Mouse (Mus musculus) hindbrain, embryonic 13.5 days (tissue): ENCODE data around the gene 1700057G04Rik. TPM values are rescaled to one million over a fixed set of nuclear protein-coding genes. Genes with fewer than 3 reads are reported as not detected.
A peak's percentile ranks its signal among the peaks of the same experiment; 100 is the strongest.

ENCODE experiments used
- ATAC-seq: fragments of 200-750 bp; cut with Nextera tagmentation; 2 replicates; pipeline ENCODE4 v1.8.0; 2017; ENCODE audit warnings: moderate TSS enrichment; ENCODE audit not compliant: low FRiP score
- H3K27ac ChIP-seq: fragments of 300-500 bp; sonication (generic); 2 replicates; pipeline ENCODE4 v1.5.1; 2015; ENCODE audit warnings: inconsistent platforms, mild to moderate bottlenecking, moderate library complexity
- H3K27me3 ChIP-seq: fragments of 300-500 bp; sonication (generic); 2 replicates; pipeline ENCODE4 v1.6.1; 2015; ENCODE audit warnings: mild to moderate bottlenecking, inconsistent platforms
- H3K36me3 ChIP-seq: fragments of 300-500 bp; sonication (generic); 2 replicates; pipeline ENCODE4 v1.6.1; 2015; ENCODE audit warnings: mild to moderate bottlenecking, inconsistent platforms
- H3K4me1 ChIP-seq: fragments of 300-500 bp; sonication (generic); replicated peaks from 2 replicates; pipeline ENCODE4 v1.6.1; 2015; ENCODE audit warnings: inconsistent platforms
- H3K4me2 ChIP-seq: fragments of 300-500 bp; sonication (generic); 2 replicates; pipeline ENCODE4 v1.6.1; 2015; ENCODE audit warnings: inconsistent platforms, mild to moderate bottlenecking, moderate library complexity
- H3K4me3 ChIP-seq: fragments of 300-500 bp; sonication (generic); 2 replicates; pipeline ENCODE4 v1.5.1; 2015; ENCODE audit warnings: mild to moderate bottlenecking, inconsistent platforms
- H3K9ac ChIP-seq: fragments of 300-500 bp; sonication (generic); 2 replicates; pipeline ENCODE4 v1.6.1; 2015; ENCODE audit warnings: mild to moderate bottlenecking, inconsistent platforms
- H3K9me3 ChIP-seq: fragments of 300-500 bp; sonication (generic); 2 replicates; pipeline ENCODE4 v1.6.1; 2016; ENCODE audit warnings: inconsistent platforms
- WGBS: fragments of 180-500 bp; shearing (Covaris S2); methylation state at CpG from one replicate; pipeline ENCODE4 v1.1.7; 2015; 5-methylcytosine and 5-hydroxymethylcytosine counted together
- polyA plus RNA-seq: library from polyadenylated mRNA; unstranded; fragments of >200 nt; fragmentation: Nextera tagmentation; extraction: Ambion mirVana; gene quantifications from 2 replicates; pipeline ENCODE4 v1.2.1, GENCODE M21; 2015

The 1700057G04Rik gene
- polyA plus RNA-seq, 1 experiment from 2014 or later, result not detected

GRCm38 (mm10) chr9:92276360-92276759, 32.8 kb upstream of the 1700057G04Rik start:
- Histone ChIP-seq H3K4me2 (no peak overlapping the region), H3K36me3 (no peaks in the 10 kb centered on the region), H3K9ac (no peak overlapping the region), H3K4me1 (peaks cover 6% of the 10 kb centered on the region; the same call in 1 of the 2 replicates), H3K27ac (no peak overlapping the region), H3K9me3 (no peaks in the 10 kb centered on the region), H3K27me3 (no peaks in the 10 kb centered on the region), H3K4me3 (no peak overlapping the region)
- WGBS, result 82% methylated on average over 7 of the region's 7 CpGs
- ATAC-seq, result no peak

DNA sequence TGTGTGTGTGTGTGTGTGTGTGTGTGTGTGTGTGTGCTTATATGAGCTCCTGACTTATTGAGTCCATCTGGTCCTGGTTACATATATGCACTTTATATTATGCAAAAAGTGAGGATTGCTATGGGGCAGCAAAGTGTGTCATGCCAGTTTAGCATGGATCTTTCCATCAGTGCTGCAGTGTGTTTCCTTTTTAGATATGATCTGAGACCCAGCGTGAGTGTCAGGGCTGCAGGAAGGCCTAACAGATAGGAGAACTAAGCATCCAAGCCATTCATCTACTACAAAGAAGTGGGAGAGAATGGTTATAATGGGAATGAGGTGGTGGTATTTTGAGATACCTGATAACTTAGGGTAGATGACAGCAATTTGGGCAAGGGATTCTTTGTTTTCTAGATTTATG, 29.1 kb upstream of the 1700057G04Rik start:
- 94% methylated on average over 1 of the region's 1 CpGs for WGBS
- no peaks in the 10 kb centered on the region for H3K36me3 ChIP-seq
- no peak overlapping the region for H3K9ac ChIP-seq
- H3K27ac ChIP-seq, result no peak overlapping the region
- no peaks in the 10 kb centered on the region for H3K9me3 ChIP-seq
- H3K27me3 ChIP-seq, result no peaks in the 10 kb centered on the region
- H3K4me1 ChIP-seq, result peaks cover 6% of the 10 kb centered on the region; the same call in 1 of the 2 replicates
- no peak for ATAC-seq
- H3K4me3 ChIP-seq, result no peak overlapping the region
- no peak overlapping the region for H3K4me2 ChIP-seq

DNA sequence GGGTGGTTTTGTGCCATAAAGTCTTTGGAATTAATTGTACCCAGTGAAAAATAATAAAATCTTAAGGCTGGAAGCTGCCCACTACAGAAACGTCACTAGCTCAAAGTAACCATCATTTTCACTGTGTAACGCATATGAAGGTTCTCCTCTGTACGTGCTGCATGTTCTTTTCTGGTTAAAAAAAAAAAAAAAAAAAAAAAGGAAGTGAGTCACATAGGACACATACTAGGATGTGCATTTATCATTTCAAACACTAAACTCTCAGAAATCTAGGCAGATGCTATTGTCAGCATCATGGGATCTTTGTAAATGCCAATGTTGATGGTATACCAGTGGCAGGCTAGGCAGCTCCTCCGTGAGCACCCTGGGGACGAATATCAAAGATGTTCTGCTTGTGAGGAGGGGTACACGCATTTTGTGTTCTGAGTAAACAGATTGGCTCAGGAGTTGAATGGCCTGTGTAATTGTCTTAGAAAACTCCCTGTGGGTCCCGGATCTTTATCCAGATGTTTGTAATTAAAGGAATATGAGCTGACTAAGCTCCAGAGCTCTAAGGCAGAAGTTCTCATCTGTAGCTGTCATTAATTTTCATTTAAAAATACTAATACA, 26.5 kb upstream of the 1700057G04Rik start:
- Histone ChIP-seq H3K9ac (no peak overlapping the region), H3K4me1 (no peaks in the 10 kb centered on the region), H3K9me3 (no peaks in the 10 kb centered on the region), H3K27me3 (no peaks in the 10 kb centered on the region), H3K4me2 (no peak overlapping the region), H3K4me3 (no peak overlapping the region), H3K27ac (no peak overlapping the region), H3K36me3 (no peaks in the 10 kb centered on the region)
- 32% methylated on average over 7 of the region's 7 CpGs for WGBS
- peak; percentile 89 for ATAC-seq

DNA sequence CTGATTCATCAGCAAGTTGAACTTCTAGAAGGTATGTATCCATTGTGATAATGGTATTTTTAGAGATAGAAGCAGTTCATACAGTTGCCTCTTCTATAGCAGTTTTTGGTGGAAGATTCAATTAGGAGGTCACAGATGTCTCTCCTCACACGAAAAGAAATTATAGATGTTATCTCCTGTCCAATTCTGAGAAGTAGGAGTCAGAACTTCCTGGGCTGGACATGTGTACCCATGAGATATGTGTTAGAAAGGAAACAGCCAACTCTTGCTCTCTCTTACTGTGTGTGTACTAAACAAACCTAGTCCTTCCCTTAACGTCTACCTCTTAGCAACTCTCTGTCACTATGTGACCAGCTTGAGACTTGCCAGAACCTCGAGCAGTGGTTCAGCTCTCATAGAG, 19.5 kb upstream of the 1700057G04Rik start:
- Histone ChIP-seq H3K9ac (no peak overlapping the region), H3K27ac (no peak overlapping the region), H3K4me2 (no peak overlapping the region), H3K27me3 (no peaks in the 10 kb centered on the region), H3K9me3 (no peaks in the 10 kb centered on the region), H3K36me3 (no peaks in the 10 kb centered on the region), H3K4me1 (no peaks in the 10 kb centered on the region), H3K4me3 (no peak overlapping the region)
- no peak for ATAC-seq
- WGBS, result 82% methylated on average over 3 of the region's 3 CpGs

- no peak overlapping the region for H3K27ac ChIP-seq
- H3K9ac ChIP-seq, result no peak overlapping the region
- no peaks in the 10 kb centered on the region for H3K36me3 ChIP-seq
- no peaks in the 10 kb centered on the region for H3K27me3 ChIP-seq
- WGBS, result 75% methylated on average over 2 of the region's 2 CpGs
- no peak for ATAC-seq
- H3K4me1 ChIP-seq, result no peaks in the 10 kb centered on the region
- no peak overlapping the region for H3K4me3 ChIP-seq
- no peak overlapping the region for H3K4me2 ChIP-seq
- no peaks in the 10 kb centered on the region for H3K9me3 ChIP-seq
Observed at GRCm38 (mm10) chr9:92292169-92292568, 17.0 kb upstream of the 1700057G04Rik start.

DNA sequence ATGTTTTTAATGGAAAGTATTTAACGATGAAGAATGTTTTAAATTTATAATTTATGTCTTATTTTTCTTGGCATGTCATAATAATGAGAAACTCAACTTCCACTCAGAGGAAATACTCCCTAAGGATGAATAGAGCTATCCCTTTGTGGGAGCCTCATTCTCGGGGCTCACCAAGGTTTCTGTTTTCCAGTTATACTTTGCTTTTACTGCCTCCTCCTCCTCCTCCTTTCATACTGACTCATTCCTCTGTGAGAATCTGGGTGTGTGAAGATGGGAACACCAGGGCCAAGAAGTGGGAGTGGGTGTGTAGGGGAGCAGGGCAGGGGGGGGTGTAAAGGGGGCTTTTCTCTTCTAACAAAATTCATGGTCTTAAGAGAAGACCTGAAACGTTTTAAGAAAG, 16.3 kb upstream of the 1700057G04Rik start:
- 73% methylated on average over 3 of the region's 3 CpGs for WGBS
- H3K27ac ChIP-seq, result no peak overlapping the region
- H3K9ac ChIP-seq, result no peak overlapping the region
- no peak overlapping the region for H3K4me2 ChIP-seq
- no peaks in the 10 kb centered on the region for H3K36me3 ChIP-seq
- H3K4me3 ChIP-seq, result no peak overlapping the region
- H3K27me3 ChIP-seq, result no peaks in the 10 kb centered on the region
- no peaks in the 10 kb centered on the region for H3K4me1 ChIP-seq
- ATAC-seq, result no peak
- no peaks in the 10 kb centered on the region for H3K9me3 ChIP-seq

DNA sequence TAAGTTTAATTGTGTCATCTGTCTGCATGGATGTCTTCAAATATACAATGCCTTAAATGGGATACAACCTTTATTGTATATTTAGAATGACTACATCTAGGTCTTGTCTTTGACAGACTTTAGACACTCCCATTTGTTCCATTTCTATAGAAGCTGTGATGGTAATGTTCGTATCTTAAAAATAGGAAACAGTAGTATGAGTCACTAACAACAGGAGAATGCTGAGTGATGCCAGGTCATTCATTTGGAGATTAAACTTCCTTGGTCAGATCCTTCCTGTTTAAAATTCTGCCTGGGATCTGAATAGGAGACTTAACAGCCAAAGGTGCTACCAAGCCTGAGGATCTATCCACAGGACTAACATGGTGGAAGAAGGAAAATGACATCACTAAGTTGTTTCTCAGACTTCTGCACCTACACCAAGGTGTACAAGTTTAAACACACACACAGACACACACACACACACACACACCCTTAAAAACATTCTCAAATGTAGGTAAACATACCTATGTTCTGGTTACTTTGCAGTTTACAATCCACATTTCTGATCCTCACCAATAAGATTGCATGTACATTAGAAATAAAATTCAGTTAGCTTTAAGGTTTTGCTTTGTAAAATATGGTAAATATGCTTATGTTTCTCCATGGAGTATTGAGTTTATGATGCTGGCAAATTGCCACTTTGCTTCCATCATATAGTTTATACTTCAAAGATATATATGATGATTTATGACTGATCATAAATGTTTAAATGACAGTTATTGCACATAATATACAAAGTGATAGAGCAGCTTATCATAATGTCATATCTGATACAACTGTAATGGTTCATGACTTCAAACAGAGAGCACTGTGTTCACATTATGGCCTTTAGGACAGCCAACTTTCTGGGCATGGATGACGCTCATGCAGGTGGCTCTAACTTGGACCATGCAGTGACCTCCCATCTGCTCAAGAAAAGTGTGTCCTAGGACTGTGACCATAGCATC, 15.3 kb upstream of the 1700057G04Rik start:
- H3K27me3 ChIP-seq, result no peaks in the 10 kb centered on the region
- no peak overlapping the region for H3K27ac ChIP-seq
- no peak overlapping the region for H3K9ac ChIP-seq
- ATAC-seq, result no peak
- H3K4me3 ChIP-seq, result no peak overlapping the region
- no peaks in the 10 kb centered on the region for H3K4me1 ChIP-seq
- WGBS, result 93% methylated on average over 2 of the region's 2 CpGs
- no peaks in the 10 kb centered on the region for H3K9me3 ChIP-seq
- H3K4me2 ChIP-seq, result no peak overlapping the region
- H3K36me3 ChIP-seq, result no peaks in the 10 kb centered on the region

DNA sequence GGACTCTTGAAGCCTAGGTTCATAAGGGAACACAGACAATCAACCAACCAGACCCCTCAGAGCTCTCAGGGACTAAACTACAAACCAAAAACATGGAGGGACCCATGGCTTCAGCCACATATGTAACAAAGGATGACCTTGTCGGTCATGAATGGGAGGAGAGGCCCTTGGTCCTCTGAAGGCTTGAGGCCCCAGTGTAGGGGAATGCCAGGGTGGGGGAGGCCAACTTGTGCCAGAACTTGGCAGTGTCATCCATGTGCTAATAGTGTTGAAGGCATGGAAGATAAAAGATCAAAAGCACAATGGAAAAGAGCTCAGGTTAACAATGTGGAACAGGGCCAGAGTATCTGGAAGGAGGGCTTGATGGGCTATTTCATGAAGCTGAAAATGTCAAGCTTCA, 10.9 kb upstream of the 1700057G04Rik start:
- Histone ChIP-seq H3K27ac (no peak overlapping the region), H3K4me3 (no peak overlapping the region), H3K36me3 (no peaks in the 10 kb centered on the region), H3K4me1 (no peaks in the 10 kb centered on the region), H3K9me3 (no peaks in the 10 kb centered on the region), H3K27me3 (no peaks in the 10 kb centered on the region), H3K9ac (no peak overlapping the region), H3K4me2 (no peak overlapping the region)
- 65% methylated on average over 1 of the region's 1 CpGs for WGBS
- ATAC-seq, result no peak

- Histone ChIP-seq H3K4me3 (no peak overlapping the region), H3K9me3 (no peaks in the 10 kb centered on the region), H3K27me3 (no peaks in the 10 kb centered on the region), H3K27ac (no peak overlapping the region), H3K4me1 (no peaks in the 10 kb centered on the region), H3K36me3 (no peaks in the 10 kb centered on the region), H3K4me2 (no peak overlapping the region), H3K9ac (no peak overlapping the region)
- 75% methylated on average over 3 of the region's 3 CpGs for WGBS
- no peak for ATAC-seq
Observed at GRCm38 (mm10) chr9:92301213-92301612, 8.0 kb upstream of the 1700057G04Rik start.

DNA sequence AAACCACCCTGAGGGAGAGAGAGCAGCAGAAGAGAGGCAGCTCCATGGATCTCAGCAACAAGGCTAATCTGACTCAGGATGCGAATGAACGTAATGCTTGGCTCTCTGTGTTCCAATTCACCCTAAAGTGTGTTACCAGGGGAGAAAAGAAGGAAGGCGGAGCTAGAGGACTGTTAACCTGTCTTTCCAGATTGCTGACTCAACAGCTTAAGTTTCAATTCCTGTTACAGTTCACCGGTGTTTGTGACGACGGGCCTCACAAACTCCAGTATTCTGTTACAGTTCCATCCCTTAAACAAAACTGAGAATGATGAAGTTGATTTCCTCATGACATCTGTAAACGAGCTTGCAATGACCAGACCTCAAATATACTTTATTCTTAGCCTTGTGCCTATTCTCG, 4.1 kb upstream of the 1700057G04Rik start:
- ATAC-seq, result no peak
- H3K9me3 ChIP-seq, result no peaks in the 10 kb centered on the region
- H3K4me2 ChIP-seq, result no peak overlapping the region
- H3K27ac ChIP-seq, result no peak overlapping the region
- 76% methylated on average over 8 of the region's 8 CpGs for WGBS
- H3K27me3 ChIP-seq, result no peaks in the 10 kb centered on the region
- no peak overlapping the region for H3K9ac ChIP-seq
- H3K4me3 ChIP-seq, result no peak overlapping the region
- no peaks in the 10 kb centered on the region for H3K36me3 ChIP-seq
- no peaks in the 10 kb centered on the region for H3K4me1 ChIP-seq

- Histone ChIP-seq H3K4me2 (no peak overlapping the region), H3K36me3 (no peaks in the 10 kb centered on the region), H3K27me3 (no peaks in the 10 kb centered on the region), H3K9me3 (no peaks in the 10 kb centered on the region), H3K4me1 (no peaks in the 10 kb centered on the region), H3K4me3 (no peak overlapping the region), H3K27ac (no peak overlapping the region), H3K9ac (no peak overlapping the region)
- WGBS, result 58% methylated on average over 8 of the region's 8 CpGs
- ATAC-seq, result no peak
Observed at GRCm38 (mm10) chr9:92305620-92306220, 3.5 kb upstream of the 1700057G04Rik start.

- WGBS, result 89% methylated on average over 3 of the region's 3 CpGs
- no peaks in the 10 kb centered on the region for H3K4me1 ChIP-seq
Observed at GRCm38 (mm10) chr9:92316791-92317190, 7.6 kb downstream of the 1700057G04Rik start.

More at GRCm38 (mm10) chr9:92316791-92317190, 7.6 kb downstream of the 1700057G04Rik start:
- Histone ChIP-seq H3K36me3 (no peaks in the 10 kb centered on the region), H3K4me3 (no peak overlapping the region), H3K9ac (no peak overlapping the region), H3K9me3 (no peaks in the 10 kb centered on the region), H3K27ac (no peak overlapping the region), H3K4me2 (no peak overlapping the region), H3K27me3 (no peaks in the 10 kb centered on the region)
- no peak for ATAC-seq
